Mouse (Mus musculus) E14TG2a.4 (cell line): ENCODE measurements around the gene Sept1.

ENCODE experiments used
- H3K27me3 ChIP-seq: 2 replicates; pipeline ENCODE4 v1.6.1; 2014; ENCODE audit warnings: low read length, control low read depth; ENCODE audit not compliant: insufficient read depth
- H3K36me3 ChIP-seq: 2 replicates; pipeline ENCODE4 v1.6.1; 2014; ENCODE audit warnings: low read length, control low read depth; ENCODE audit not compliant: insufficient read depth
- H3K4me1 ChIP-seq: replicated peaks from 2 replicates; pipeline ENCODE4 v1.6.1; 2014; ENCODE audit warnings: low read depth, low read length, control low read depth
- H3K4me3 ChIP-seq: replicated peaks from 2 replicates; pipeline ENCODE4 v1.5.1; 2014; ENCODE audit warnings: mild to moderate bottlenecking, low read length
- H3K9me3 ChIP-seq: 2 replicates; pipeline ENCODE4 v1.6.1; 2014; ENCODE audit warnings: low read length, control low read depth
- CTCF ChIP-seq: conservative IDR thresholded peaks from 2 replicates; pipeline ENCODE4 v1.5.1; 2014; ENCODE audit warnings: low read length
- NANOG ChIP-seq: IDR thresholded peaks from 2 replicates; pipeline ENCODE4 v1.6.1; 2014; ENCODE audit warnings: borderline replicate concordance, low read length, mixed read lengths
- POU5F1 ChIP-seq: IDR thresholded peaks from 2 replicates; pipeline ENCODE4 v1.6.1; 2014; ENCODE audit warnings: low read length, borderline replicate concordance

Sept1 gene

GRCm38 (mm10) chr7:127212432-127213250, 20.3 kb downstream of the Sept1 start:
- H3K36me3 ChIP-seq, result peaks cover 37% of the 10 kb centered on the region
- no peaks in the 10 kb centered on the region for H3K9me3 ChIP-seq
- TF ChIP-seq CTCF, result no peak
- no peak for TF ChIP-seq POU5F1
- peak; percentile 50; the same call in 1 of the 2 replicates for TF ChIP-seq NANOG
- H3K27me3 ChIP-seq, result no peaks in the 10 kb centered on the region
- H3K4me1 ChIP-seq, result peaks cover 83% of the 10 kb centered on the region
- H3K4me3 ChIP-seq, result peak overlapping the region; percentile 79

- TF ChIP-seq NANOG (no peak), POU5F1 (no peak), CTCF (no peak)
- Histone ChIP-seq H3K27me3 (no peaks in the 10 kb centered on the region), H3K36me3 (peaks cover 33% of the 10 kb centered on the region), H3K4me1 (peaks cover 81% of the 10 kb centered on the region), H3K4me3 (peak overlapping the region; percentile 79; the same call in 1 of the 2 replicates), H3K9me3 (no peaks in the 10 kb centered on the region)
Measured at GRCm38 (mm10) chr7:127211014-127211745, 21.8 kb downstream of the Sept1 start.

GRCm38 (mm10) chr7:127210266-127210665, 22.7 kb downstream of the Sept1 start:
- H3K9me3 ChIP-seq, result no peaks in the 10 kb centered on the region
- TF ChIP-seq NANOG (no peak), CTCF (no peak), POU5F1 (no peak)
- H3K4me1 ChIP-seq, result peaks cover 81% of the 10 kb centered on the region
- peak overlapping the region; percentile 37; the same call in 1 of the 2 replicates for H3K4me3 ChIP-seq
- H3K27me3 ChIP-seq, result no peaks in the 10 kb centered on the region
- H3K36me3 ChIP-seq, result peaks cover 33% of the 10 kb centered on the region

GRCm38 (mm10) chr7:127209851-127210250, 23.1 kb downstream of the Sept1 start:
- H3K36me3 ChIP-seq, result peaks cover 33% of the 10 kb centered on the region
- peak overlapping the region; percentile 77 for H3K4me3 ChIP-seq
- H3K9me3 ChIP-seq, result no peaks in the 10 kb centered on the region
- TF ChIP-seq NANOG (no peak), CTCF (no peak), POU5F1 (no peak)
- H3K4me1 ChIP-seq, result peaks cover 82% of the 10 kb centered on the region
- H3K27me3 ChIP-seq, result no peaks in the 10 kb centered on the region

- H3K4me1 ChIP-seq, result peaks cover 82% of the 10 kb centered on the region
- H3K36me3 ChIP-seq, result peaks cover 32% of the 10 kb centered on the region
- no peak for TF ChIP-seq NANOG
- no peak for TF ChIP-seq POU5F1
- TF ChIP-seq CTCF, result peak; percentile 16; the same call in 1 of the 2 replicates
- peak within 1 kb of the TSS; percentile 95 for H3K4me3 ChIP-seq
- H3K27me3 ChIP-seq, result no peaks in the 10 kb centered on the region
- no peaks in the 10 kb centered on the region for H3K9me3 ChIP-seq
Measured at GRCm38 (mm10) chr7:127208553-127209438, 24.1 kb downstream of the Sept1 start, which contains the start of gene Mylpf. TSS of gene Mylpf (plus strand) at chr7:127208890.

- Histone ChIP-seq H3K36me3 (peaks cover 34% of the 10 kb centered on the region), H3K4me1 (peaks cover 82% of the 10 kb centered on the region), H3K27me3 (no peaks in the 10 kb centered on the region), H3K9me3 (no peaks in the 10 kb centered on the region), H3K4me3 (peak within 1 kb of the TSS; percentile 95)
- TF ChIP-seq POU5F1 (no peak), NANOG (no peak), CTCF (no peak)
Measured at GRCm38 (mm10) chr7:127208295-127208552, 24.7 kb downstream of the Sept1 start, which contains the start of gene Tbc1d10b. TSS of gene Tbc1d10b (minus strand) at chr7:127208468.

GRCm38 (mm10) chr7:127207374-127208294, 25.3 kb downstream of the Sept1 start:
- Histone ChIP-seq H3K9me3 (no peaks in the 10 kb centered on the region), H3K36me3 (peaks cover 37% of the 10 kb centered on the region), H3K27me3 (no peaks in the 10 kb centered on the region), H3K4me3 (peak overlapping the region; percentile 95), H3K4me1 (peaks cover 82% of the 10 kb centered on the region)
- TF ChIP-seq POU5F1, result no peak
- no peak for TF ChIP-seq NANOG
- no peak for TF ChIP-seq CTCF
